Mouse (Mus musculus) heart, adult 11 months (tissue): ENCODE measurements at regions not wholly inside any gene's neighbourhood (a gene's known extent, or its start where the extent isn't known, plus 50 kb on each side); places are given as distances from the start of the nearest gene placed in this dataset.

Source experiments
- DNase-seq: peaks from one replicate; pipeline ENCODE4 v3.0.0; 2022

- DNase-seq = no peak
Measured at GRCm38 (mm10) chr7:72753053-72753559, 446.7 kb upstream of the Mctp2 start.

- DNase-seq = no peak
Measured at GRCm38 (mm10) chr7:72762711-72763110, 456.3 kb upstream of the Mctp2 start.

- DNase-seq = no peak
Measured at GRCm38 (mm10) chr7:72768705-72769104, 462.3 kb upstream of the Mctp2 start.

GRCm38 (mm10) chr7:72774031-72774770, 467.8 kb upstream of the Mctp2 start:
- DNase-seq = no peak

- no peak for DNase-seq
Measured at GRCm38 (mm10) chr7:72774771-72775119, 468.3 kb upstream of the Mctp2 start.

GRCm38 (mm10) chr7:72787306-72787705, 480.9 kb upstream of the Mctp2 start:
- DNase-seq = no peak

- no peak for DNase-seq
Measured at GRCm38 (mm10) chr7:72788261-72788660, 481.9 kb upstream of the Mctp2 start.

GRCm38 (mm10) chr7:72822142-72822541, 515.7 kb upstream of the Mctp2 start:
- DNase-seq = no peak

GRCm38 (mm10) chr7:72826597-72826996, 520.2 kb upstream of the Mctp2 start:
- DNase-seq = peak; percentile 29

- no peak for DNase-seq
Measured at GRCm38 (mm10) chr7:72835423-72835822, 529.0 kb upstream of the Mctp2 start.

- peak; percentile 30 for DNase-seq
Measured at GRCm38 (mm10) chr7:72836026-72836425, 529.6 kb upstream of the Mctp2 start.

- DNase-seq = peak; percentile 43
Measured at GRCm38 (mm10) chr7:72836457-72836985, 530.1 kb upstream of the Mctp2 start.

GRCm38 (mm10) chr7:72837992-72838655, 531.7 kb upstream of the Mctp2 start:
- peak; percentile 29 for DNase-seq

- DNase-seq = peak; percentile 86
Measured at GRCm38 (mm10) chr7:72851346-72851745, 524.0 kb upstream of the Rgma start.

- DNase-seq = no peak
Measured at GRCm38 (mm10) chr7:72854501-72855002, 520.8 kb upstream of the Rgma start.

GRCm38 (mm10) chr7:72866966-72867754, 508.1 kb upstream of the Rgma start:
- peak; percentile 19 for DNase-seq

GRCm38 (mm10) chr7:72869068-72869467, 506.2 kb upstream of the Rgma start:
- DNase-seq = no peak

- no peak for DNase-seq
Measured at GRCm38 (mm10) chr7:72900816-72901215, 474.5 kb upstream of the Rgma start.

- no peak for DNase-seq
Measured at GRCm38 (mm10) chr7:72905891-72906290, 469.4 kb upstream of the Rgma start.

GRCm38 (mm10) chr7:72906536-72906935, 468.8 kb upstream of the Rgma start:
- DNase-seq = no peak

GRCm38 (mm10) chr7:72926772-72927380, 448.4 kb upstream of the Rgma start:
- DNase-seq = peak; percentile 85

- peak; percentile 95 for DNase-seq
Measured at GRCm38 (mm10) chr7:72938842-72939241, 436.5 kb upstream of the Rgma start.

- DNase-seq = no peak
Measured at GRCm38 (mm10) chr7:72947531-72947930, 427.8 kb upstream of the Rgma start.
